Mouse (Mus musculus): ENCODE results near the gene Icos.
A peak's percentile ranks its signal among the peaks of the same experiment; 100 is the strongest.

Gene Icos

GRCm38 (mm10) chr1:61039310-61039709 lies 61.6 kb downstream of the Icos start:
- no peak for DNase-seq (ENCODE audit: low spot score)

- no peak for DNase-seq (ENCODE audit: low spot score)
Observed at GRCm38 (mm10) chr1:61040401-61040800, 62.7 kb downstream of the Icos start.

GRCm38 (mm10) chr1:61042842-61043241 lies 65.1 kb downstream of the Icos start:
- peak; percentile 23 for DNase-seq (ENCODE audit: low spot score)

GRCm38 (mm10) chr1:61046055-61046705 lies 68.5 kb downstream of the Icos start:
- DNase-seq (ENCODE audit: low spot score), result no peak

- no peak for DNase-seq (ENCODE audit: low spot score)
Observed at GRCm38 (mm10) chr1:61047336-61047735, 69.6 kb downstream of the Icos start.
